Mouse (Mus musculus) retina, adult 2 months (tissue): ENCODE measurements around the gene Camta1.

Experiments used
- DNase-seq: peaks from one replicate; pipeline ENCODE4 v3.0.0-alpha.2; 2012; ENCODE audit warnings: low read depth, low spot score

Gene Camta1

DNA sequence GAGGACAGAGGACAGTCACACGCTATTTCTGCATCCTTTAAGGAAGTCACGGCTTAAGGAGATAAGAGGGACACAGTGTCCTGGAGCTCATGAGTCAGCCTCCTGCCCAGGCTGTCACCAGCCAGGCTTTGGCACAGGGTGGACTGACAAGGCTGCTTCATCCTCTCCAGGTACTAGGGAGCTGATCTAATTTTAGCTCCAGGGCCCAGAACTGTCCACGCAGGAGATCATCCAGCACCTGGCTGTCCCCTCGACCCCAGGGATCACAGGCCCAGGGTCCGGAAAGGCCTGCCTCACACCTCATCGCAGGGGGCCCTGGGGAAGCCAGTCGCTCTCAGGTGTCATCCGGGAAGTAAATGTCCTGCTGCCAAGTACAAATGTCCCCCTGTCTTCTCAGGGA lies 341.6 kb downstream of the Camta1 start:
- peak; percentile 15 for DNase-seq

DNA sequence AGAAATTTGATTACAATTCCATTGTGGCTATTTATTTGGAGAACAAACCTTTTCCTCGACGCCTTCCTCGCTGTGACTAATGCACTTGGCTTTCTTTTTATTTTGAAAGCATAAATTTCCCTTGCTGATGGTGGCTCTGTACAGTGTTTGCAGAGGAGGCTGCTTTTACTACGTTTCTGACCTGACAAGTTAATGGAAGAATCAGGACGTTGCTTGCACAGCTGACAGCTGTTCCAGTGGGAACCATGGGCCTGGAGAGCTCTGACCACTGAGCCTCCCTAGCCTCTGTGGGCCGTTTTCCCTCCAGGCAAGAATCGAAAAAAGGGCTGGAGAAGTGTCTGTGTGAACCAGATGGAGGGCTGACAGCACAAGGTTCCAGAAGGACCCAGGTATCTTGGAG lies 342.7 kb downstream of the Camta1 start:
- DNase-seq = no peak

DNA sequence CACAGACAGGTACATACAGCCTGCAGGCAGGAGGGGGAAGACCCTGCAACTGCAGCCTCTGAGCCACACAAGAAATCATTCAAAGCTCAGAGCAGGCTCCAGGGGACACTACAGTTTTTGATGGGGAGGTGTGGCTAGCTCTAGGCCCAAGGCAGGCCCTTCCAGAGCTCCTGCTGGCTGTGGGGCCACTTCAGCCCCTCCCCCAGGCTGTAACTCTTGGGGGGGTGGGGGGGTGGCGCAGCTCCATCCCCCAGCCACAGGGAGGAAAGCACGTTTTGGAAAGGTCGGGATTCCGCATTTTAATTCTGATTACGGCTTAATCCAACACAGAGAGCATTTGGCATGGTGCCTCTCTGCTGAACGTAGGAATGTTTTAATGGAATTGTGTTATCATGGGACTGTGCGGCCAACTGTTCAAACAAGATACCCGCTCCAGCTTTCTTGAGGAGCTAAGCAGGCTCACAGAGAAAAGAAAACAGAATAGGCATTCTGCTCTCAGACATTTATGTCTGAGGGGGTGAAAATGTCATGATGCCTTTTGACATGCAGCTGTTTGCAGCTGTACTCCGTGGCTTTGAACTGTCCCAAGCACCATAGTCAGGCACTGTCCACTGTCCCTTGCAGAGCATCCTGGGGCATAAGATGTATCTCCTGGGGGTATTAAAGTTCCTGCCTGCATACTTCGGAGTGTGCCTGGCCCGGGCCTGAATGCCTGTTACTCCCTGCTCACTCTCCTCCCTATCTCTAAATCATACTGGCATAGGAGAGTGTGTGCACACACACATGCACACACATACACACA lies 344.5 kb downstream of the Camta1 start:
- DNase-seq = peak; percentile 20

DNA sequence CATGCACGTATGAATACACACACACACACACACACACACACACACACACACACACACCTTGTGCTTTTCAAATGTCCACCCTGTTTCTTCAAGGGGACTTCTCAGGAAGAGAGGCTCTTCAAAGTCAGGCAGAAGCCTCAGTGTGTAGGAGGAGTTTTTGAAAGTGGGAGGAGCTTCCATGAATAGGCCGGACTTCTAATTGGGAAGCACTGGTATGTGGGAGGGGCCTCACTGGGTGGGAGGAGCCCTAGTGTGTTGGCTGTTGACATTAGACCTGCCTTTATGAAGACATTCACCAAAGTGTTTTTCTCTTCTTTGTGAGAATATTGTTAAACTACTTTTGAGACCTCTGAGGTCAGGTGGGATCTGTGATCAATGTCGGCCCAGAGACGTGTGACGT lies 346.4 kb downstream of the Camta1 start:
- no peak for DNase-seq

DNA sequence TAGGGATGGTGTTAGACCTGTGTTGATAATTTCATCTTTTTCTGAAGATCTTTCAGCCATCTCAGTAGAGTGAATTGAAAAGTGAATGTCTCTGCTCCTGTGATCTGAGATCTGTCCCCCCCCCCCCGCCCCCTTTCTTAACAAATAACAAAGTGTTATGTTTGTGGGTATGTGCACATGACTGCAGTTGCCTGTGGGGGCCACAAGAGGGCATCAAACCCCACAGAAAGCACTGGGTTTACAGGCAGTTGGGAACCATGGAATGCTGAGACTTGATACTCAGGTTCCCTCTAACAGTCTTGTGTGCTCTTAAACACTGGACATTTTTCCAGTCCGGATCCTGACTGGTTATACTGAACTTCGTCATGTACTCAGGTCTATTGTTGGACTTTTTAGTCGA lies 350.6 kb downstream of the Camta1 start:
- DNase-seq = no peak

DNA sequence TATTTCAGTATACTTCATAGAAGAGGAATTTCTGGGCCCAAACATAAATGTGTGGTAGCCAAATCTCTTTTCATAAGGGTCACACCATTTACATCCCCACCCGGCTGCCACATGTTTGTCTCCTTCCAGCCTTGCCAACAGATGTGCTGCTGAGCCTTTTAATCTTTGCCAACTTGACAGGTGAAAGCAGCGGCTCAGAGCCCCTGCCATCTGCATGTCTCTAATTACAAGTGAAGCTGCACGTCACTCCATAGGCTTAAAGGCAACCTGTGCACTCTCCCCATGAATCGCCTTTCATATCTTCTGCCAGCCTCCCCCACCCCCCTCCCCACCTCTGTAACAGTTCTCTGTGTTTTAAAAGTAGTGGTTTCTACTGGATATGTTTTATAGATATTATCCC lies 351.3 kb downstream of the Camta1 start:
- no peak for DNase-seq

DNA sequence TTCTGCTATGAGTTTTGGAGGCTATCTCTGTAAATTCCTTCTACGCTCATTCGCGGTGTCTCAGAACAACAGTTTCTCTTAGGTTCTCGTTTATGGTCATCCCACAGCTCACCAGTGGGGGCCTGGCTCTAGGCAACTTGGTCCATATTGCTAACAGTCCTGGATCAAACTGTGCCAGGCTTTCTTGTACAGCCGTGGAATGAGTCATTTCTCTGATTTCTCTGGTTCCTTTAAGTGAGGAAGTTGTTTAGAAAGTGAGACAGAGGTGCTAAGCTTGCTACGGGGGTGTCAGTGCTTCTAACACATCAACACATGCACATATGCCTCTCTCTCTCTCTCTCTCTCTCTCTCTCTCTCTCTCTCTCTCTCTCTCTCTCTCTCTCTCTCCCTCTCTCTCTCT lies 355.0 kb downstream of the Camta1 start:
- no peak for DNase-seq

DNA sequence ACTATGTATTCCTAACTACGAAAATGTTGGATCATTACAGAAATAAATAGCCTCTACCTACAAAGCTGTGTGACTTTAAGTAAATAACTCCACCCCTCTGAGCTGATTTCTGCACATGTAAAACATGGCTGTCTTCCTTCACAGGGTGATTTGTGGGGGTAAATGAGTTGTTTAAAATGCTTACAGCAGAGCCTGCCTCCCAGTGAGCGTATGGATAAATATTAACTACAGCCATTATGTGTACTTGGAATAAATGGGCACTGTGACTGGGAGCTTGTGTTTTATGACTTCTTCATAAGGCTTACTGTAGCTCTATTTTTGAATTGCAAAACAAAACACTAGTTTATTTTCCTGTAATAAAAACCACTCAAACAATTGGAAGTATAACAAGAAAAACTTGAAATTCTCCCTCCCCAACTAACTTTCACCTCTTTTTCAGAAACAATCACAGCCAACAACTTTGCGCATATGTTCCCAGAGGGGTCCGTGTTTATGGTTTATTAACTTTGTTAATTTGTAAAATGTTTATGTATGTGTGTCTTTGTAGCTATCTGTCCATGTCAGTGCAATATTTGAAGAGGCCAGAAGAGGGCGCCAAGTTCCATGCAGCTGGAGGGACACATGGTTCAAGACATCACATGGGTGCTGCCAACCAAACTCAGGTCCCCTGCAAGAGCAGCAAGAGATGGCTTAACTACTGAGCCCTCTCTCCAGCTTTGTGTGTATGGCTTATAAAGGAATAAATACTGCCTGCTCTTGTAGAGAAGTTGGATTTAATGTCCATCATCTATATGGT lies 363.0 kb downstream of the Camta1 start:
- DNase-seq = no peak

DNA sequence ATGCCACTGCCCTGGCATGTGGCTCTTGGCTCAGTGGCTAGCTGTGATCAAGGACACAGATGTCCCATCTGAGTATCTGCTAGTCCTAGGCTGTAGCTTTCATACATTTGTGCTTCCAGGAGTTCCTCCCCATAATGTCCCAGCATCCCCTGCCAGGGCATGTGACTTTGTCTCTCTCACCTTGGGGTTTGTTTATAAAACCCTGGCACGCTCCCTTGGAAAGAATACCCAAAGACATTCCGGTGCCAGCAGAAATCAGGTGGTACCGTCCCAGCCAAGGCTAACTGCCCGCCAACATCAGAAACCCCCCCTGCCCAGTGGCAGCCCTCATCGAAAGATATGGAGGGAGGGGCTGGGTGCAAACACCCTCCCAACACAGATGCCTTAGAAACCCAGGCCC lies 365.1 kb downstream of the Camta1 start:
- no peak for DNase-seq

DNA sequence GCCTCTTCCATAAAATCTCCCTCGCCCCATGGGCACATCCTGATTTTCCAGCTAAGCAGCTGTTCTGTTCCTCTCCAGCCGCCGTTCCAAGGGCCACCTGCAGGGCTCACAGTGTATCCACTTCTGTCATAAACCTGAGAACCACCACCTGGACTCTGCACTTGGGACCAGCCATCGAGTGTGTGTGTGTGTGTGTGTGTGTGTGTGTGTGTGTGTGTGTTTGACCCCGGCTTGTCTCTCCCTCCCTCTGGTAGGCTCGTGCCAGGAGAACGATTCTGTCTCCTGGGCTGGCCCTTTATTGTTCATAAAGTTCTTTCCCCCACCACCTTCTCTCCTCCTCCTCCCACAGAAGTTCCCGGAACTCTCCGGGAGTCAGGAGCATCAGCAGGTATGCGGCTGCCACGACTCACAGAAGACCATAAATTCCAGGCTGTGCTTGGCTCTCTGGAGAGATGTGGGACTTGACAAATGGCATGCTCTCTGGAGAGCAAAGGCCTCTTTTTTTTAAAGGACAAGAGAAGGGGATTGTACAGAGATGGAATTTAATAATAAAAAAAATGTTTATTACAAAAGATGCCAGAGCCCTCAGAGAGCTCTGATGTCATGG lies 366.3 kb downstream of the Camta1 start:
- DNase-seq = no peak

DNA sequence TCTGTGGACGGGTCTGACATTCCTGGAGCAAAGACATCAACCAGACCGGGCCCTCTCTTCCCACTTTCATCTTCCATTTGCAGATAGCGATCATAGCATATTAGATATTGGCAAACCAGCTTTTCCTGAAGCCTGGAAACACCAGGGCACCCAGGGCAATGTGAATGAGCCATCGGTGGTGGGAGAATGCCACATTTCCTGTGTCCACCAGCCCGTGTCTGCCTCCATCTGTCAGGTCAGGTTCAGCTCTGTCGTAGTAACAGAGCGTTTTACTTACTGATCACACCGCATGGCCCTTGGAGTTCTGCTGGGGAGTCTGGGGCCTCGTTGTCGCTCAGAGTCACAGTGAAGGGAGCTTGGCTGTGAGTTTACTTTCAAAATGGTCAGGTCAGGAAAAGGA lies 368.9 kb downstream of the Camta1 start:
- DNase-seq = no peak

DNA sequence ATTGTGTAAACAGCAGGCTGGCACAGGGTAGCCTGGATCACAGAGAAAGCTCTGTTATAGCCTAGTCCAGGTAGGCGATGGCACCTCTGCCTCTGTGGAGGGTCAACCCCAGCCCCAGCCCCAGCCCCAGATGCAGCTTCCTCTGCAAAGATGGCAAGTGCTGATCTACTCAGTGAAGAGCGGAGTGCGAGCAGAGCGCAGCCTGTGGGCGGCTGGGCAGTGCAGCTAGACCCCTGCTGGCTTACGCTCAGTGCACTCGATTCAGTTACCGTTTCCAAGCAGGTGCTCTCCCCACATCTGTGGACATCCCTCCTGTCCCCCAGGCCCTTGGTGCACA lies 377.7 kb downstream of the Camta1 start:
- DNase-seq = no peak

DNA sequence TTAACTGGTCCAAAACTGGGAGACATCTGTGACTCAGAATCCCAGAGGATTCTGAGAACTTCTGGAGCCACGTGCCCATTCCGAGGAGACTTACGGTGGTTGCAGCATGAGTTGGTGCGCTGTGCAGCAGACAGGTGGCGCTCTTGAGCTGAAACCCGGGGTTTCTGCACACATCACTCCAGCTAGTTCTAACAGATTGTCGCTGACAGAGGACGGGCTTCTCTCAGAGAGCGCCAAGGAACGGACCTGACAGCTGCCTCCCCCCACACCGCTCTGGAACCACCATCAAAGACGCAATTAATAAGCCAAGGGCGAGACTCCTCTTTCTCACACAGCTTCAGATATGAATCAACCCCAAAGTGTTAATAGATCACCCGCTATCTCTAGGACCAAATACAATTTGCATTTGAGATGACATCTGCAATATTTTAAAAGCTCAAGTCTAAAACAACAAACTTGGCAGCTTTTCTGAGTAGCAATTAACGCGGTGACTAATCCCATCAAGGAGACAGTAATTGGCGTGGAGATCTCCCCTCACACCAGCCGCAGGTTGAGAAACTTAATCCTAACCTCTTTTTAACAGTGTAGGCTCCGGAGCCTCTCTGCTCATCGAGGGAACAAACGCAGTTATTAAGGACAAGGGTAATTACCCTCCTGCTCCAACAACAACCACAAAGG lies 378.2 kb downstream of the Camta1 start:
- DNase-seq = peak; percentile 63

DNA sequence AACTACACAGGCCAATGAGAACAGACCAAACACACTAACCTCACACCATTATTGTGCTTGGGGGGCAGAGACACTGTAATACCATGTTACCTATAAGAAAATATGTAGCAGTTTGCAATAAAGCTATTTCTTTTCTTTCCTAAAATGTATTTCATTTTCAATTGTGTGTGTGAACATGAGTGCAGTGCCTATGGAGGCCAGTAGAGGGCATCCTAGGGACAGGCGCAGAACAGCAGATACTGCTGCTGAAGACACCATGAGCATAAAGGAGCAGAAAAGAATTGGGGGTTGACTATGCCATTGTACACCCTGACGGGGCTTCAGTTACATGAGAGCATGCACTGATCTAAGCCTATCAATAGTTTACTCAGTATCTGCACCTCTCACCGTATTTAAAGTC lies 380.7 kb downstream of the Camta1 start:
- DNase-seq = no peak

DNA sequence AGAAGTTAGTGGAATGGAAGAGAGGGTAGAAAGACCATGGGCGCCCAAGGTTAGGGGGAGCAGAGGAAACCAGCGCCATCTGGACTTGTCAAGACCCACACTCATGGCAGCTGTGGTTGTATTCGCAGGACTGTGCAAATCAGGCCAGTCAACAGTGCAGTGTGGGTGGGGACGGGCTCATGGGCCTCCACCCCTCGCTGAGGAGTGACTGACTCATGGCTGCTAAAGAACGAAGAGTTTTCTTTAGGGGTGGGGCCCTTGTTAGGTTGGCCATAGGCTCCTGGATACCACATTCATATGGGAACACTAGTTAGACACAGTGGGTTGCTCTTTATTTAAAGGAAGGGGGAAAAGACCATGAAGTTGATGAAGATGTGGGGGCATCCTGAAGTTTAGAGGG lies 383.7 kb downstream of the Camta1 start:
- DNase-seq = no peak

DNA sequence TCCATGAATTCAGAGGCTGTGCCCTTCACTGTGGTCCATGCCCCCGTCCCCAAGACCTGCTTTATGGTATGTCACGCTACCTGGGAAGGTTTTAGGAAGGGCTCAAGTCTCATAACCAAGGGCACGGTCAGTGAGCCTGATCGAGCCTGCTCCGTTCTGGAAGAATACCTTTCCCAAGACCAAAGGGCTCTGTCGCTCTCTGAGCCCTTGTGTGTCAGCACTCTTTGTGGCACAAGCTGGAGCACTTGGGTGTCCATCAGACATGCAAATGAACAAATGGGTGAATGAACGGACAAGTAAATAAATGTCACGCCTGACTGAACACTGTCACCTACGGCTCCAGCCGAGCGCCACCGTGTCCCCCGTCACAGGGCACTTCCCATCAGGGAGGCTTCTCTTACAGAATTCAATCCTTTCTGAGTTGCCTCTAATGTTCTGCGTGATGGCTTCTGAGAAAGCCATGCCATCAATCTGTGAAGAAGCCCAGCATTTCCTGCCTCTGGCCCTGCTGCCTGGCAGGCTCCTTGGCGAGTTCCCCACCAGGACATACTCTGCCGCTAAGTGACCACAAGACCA lies 386.7 kb downstream of the Camta1 start:
- DNase-seq = no peak

DNA sequence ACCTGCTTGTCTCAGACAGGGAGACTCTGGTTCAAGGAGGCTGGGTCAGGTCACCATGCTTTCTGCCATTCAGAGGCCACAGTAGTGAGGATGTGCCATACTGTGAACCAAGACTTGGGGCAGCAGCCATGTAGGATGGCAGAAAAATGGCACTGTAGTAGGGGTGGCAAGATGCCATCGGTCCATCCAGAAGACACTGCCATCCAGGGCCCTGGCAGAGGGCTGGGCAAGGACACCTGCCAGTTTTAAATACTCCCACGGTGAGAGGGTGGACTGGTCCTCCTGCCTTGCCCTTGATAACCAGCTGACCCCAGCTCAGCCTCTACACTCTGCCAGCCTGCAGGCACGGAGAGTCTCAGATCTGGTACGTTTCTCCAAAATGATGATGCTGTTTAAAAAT lies 389.8 kb downstream of the Camta1 start:
- DNase-seq = no peak

DNA sequence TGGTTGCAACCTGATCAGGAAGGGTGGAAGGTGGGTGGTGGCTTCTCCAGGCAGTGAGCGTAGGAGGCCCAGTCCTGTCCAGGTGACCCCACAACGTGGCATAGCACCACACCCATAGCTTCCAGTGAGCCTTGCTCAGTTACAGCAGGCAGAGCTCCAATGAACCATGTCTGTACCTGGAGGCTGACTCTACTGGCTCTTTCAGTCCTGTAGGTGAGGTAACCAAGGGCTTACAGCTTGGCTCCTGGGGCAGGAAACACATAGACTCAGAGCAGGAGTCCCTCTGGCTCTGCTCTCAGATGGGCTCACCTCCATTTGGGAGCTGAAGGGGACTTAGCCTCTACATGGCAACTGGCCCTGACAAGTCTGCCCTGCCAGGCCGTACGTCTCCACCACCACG lies 393.3 kb downstream of the Camta1 start:
- no peak for DNase-seq

DNA sequence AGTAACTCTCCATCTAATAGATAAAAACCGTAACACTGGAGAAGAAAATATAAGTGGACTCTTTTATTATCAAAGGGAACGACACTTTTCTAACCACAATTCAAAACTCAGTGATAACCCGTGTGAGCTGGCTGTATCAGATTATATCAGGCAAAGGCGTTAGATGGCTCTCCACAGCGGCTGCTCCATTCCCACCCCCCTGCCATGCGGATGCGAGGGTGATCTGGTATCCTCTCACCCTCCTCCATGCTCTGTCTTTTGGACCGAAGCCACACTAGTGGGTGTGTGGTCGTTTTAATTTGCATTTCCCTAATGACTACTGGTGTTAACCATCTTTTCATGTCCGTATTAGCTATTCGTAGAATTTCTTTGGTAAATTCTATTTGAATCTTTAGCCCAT lies 403.0 kb downstream of the Camta1 start:
- no peak for DNase-seq

DNA sequence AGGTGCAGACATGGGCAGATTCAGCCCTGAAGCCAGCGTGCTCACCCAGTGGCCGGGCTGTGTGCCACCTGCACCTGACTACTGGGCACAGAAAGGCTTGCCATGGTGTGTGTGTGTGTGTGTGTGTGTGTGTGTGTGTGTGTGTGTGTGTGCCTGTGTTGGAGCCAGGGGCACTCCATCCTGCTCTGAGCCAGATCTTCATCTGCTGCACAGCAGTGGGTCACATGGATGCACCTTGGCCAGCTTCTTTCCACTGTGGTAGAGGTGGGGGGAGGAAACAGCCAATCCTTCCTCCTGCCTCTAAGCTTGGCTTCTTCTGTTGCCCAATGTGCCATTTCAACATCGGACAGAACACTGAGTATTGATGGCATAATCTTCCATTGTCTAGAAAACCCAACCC lies 407.1 kb downstream of the Camta1 start:
- DNase-seq = no peak

DNA sequence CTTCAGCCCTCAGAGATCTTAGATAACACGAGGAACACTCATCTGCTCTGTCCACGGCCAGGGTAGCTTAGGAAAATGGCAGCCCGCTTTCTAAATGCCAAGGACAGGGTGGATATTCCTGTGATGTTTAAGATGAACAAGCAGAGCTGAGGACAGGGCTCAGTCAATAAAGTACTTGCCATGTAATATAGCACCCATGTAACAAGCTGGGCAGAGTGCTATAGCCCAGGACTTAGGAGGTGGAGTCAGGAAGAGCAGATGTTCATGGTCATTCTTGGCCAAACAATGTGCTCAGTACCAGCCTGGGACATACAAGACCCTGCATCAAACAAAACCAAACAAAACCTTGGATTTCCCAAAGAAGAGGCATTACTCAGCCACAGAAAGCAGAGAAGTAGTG lies 407.6 kb downstream of the Camta1 start:
- no peak for DNase-seq

DNA sequence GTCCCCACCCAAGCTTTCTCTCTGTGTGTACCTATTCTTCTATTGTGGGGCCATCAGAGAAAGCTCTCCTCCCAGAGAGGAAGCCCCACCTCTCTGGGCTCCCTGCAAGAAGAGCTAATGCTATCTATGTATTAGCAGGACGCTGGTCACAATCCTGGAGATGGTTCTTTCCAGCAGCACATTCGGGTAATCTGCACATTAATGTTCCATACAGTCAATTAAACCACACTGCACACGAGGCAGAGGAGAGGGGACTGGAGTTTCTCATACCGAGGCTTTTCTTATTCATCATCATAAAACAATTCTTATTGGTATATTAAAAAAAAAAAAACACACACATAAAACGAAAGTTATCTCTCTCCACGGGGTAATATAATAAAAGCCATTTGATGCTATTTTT lies 409.8 kb downstream of the Camta1 start:
- no peak for DNase-seq
